Mouse (Mus musculus) megakaryocyte, embryonic 14.5 days (primary cell): ENCODE measurements at regions not wholly inside any gene's neighbourhood (a gene's known extent, or its start where the extent isn't known, plus 50 kb on each side); places are given as distances from the start of the nearest gene placed in this dataset.

ENCODE experiments used
- FLI1 ChIP-seq: IDR thresholded peaks from 2 replicates; pipeline ENCODE4 v1.6.1; 2012; ENCODE audit warnings: low read length, inconsistent platforms, mixed read lengths
- GATA1 ChIP-seq: IDR thresholded peaks from 3 replicates; pipeline ENCODE4 v1.6.1; 2012; ENCODE audit warnings: mixed read lengths, low read length, inconsistent platforms, borderline replicate concordance

DNA sequence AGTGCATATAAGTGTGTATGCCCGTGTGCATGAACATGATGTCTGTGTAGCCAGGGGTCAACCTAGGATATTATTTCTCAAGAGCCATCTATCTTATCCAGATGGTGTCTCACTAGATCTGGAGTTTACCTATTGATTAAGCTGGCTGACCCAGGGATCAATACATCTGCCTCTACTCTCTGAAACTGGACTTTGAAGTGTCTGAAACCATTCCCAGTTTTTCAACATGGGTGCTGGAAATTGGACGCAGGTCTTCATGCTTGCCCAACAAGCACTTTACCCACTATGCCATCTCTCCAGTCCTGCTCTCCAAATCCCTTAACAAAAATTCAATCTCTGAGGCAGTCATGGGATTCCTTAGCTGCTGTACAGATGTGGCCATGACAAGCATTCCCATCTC is 197.1 kb downstream of the Emx2 start:
- TF ChIP-seq GATA1 (no peak), FLI1 (no peak)
